29 mouse cellular contexts compared by ENCODE assay signal in genomic region chr14:33231311-33231710, GRCm38 (mm10). TPM values are rescaled to one million over a fixed set of nuclear protein-coding genes. Genes with fewer than 3 reads are reported as not detected.
DNase-seq lines count a peak whose midpoint lies in the region; ATAC-seq and TF ChIP-seq lines count a peak whose summit lies in the region.
"Had no signal": no experiment of that assay in that cellular context is flagged by ENCODE, and none has a peak within 500 bp of the region (broad histone marks: within the 10 kb centered on the region; RNA-seq: fewer than 3 reads in every experiment).

No protein-coding gene starts in this region.

- ATAC-seq in megakaryocyte, adult 5-6 weeks (ENCODE audit: poor library complexity, severe bottlenecking), result no peak
- no peak for ATAC-seq in intestine, postnatal 0 days
- ATAC-seq: forebrain, embryonic 14.5 days; hindbrain, embryonic 16.5 days; lung, postnatal 0 days had no signal

- H3K9me3 ChIP-seq in megakaryocyte, embryonic 14.5 days, result no peaks in the 10 kb centered on the region
- H3K9me3 ChIP-seq in intestine, postnatal 0 days (ENCODE audit: control insufficient read depth), result no peaks in the 10 kb centered on the region
- H3K9me3 ChIP-seq: embryonic facial prominence, embryonic 12.5 days; heart, embryonic 12.5 days; hindbrain, embryonic 10.5 days; liver, embryonic 13.5 days; midbrain, embryonic 12.5 days; stomach, embryonic 15.5 days had no signal

- no peak for TF ChIP-seq POLR2A in bone marrow macrophage, adult 2 months (IDR thresholded peaks at IDR 0.05; ENCODE audit: borderline replicate concordance, low read depth, low read length)

- no peak overlapping the region for H3K9ac ChIP-seq in intestine, postnatal 0 days (ENCODE audit: low read depth, low read length)
- H3K9ac ChIP-seq: embryonic facial prominence, embryonic 12.5 days; heart, embryonic 12.5 days; liver, embryonic 13.5 days; midbrain, embryonic 12.5 days; stomach, embryonic 15.5 days had no signal

- peak; percentile 60 for DNase-seq in splenic B cell, adult 2 months (ENCODE audit: low read depth, low spot score)
- DNase-seq in cerebellum, postnatal 14 days, result no peak
- DNase-seq in ovary, adult 18-20 months (ENCODE audit: low spot score), result no peak
- DNase-seq: adrenal gland, postnatal 10 days; cerebellum, adult 11-12 months; cerebellum, adult 9-11 months; embryo, embryonic 11 days; kidney, postnatal 4 days; layer of hippocampus, postnatal 36 days; left cerebral cortex, postnatal 4 days; liver, embryonic 13.5 days; right cerebral cortex, postnatal 4 days; thymus, postnatal 14 days had no signal

- H3K27me3 ChIP-seq in megakaryocyte, embryonic 14.5 days (replicated peaks), result peaks cover 31% of the 10 kb centered on the region
- H3K27me3 ChIP-seq in splenic B cell, adult 2 months (ENCODE audit: control insufficient read depth, insufficient read depth, low read length, poor library complexity, severe bottlenecking), result no peaks in the 10 kb centered on the region
- H3K27me3 ChIP-seq in intestine, postnatal 0 days (replicated peaks; ENCODE audit: control insufficient read depth, insufficient read depth, low read length), result no peaks in the 10 kb centered on the region
- H3K27me3 ChIP-seq: embryonic facial prominence, embryonic 12.5 days; heart, embryonic 12.5 days; liver, embryonic 13.5 days; midbrain, embryonic 12.5 days; stomach, embryonic 15.5 days had no signal

- peak overlapping the region; percentile 78 for H3K4me3 ChIP-seq in megakaryocyte, embryonic 14.5 days (replicated peaks)
- H3K4me3 ChIP-seq in bone marrow macrophage, adult 2 months (ENCODE audit: insufficient read depth, low read length), result peak overlapping the region; percentile 22
- no peak overlapping the region for H3K4me3 ChIP-seq in macrophage (ENCODE audit: inconsistent target)
- H3K4me3 ChIP-seq in intestine, postnatal 0 days (ENCODE audit: low read depth, low read length), result no peak overlapping the region
- H3K4me3 ChIP-seq: embryonic facial prominence, embryonic 12.5 days; heart, adult 2 months; heart, embryonic 12.5 days; hindbrain, embryonic 10.5 days; liver, embryonic 13.5 days; midbrain, embryonic 12.5 days; stomach, embryonic 15.5 days had no signal

- 55% methylated on average over 3 of the region's 3 CpGs for WGBS in macrophage (ENCODE audit: missing documents)
- 82% methylated on average over 3 of the region's 3 CpGs for whole genome bisulfite sequencing in intestine, postnatal 0 days

- peaks cover 95% of the 10 kb centered on the region for H3K79me2 ChIP-seq in macrophage (ENCODE audit: inconsistent target)

- TF ChIP-seq CTCF in bone marrow macrophage, adult 2 months (IDR thresholded peaks at IDR 0.05; ENCODE audit: low read depth, low read length), result no peak
- no peak for TF ChIP-seq CTCF in intestine, postnatal 0 days (IDR thresholded peaks at IDR 0.05; ENCODE audit: low read depth)

- peak overlapping the region; percentile 86 for H3K27ac ChIP-seq in bone marrow macrophage, adult 2 months (ENCODE audit: insufficient read depth, low read depth, low read length)
- peak overlapping the region; percentile 95 for H3K27ac ChIP-seq in macrophage
- H3K27ac ChIP-seq in intestine, postnatal 0 days (ENCODE audit: low read depth, low read length), result no peak overlapping the region
- H3K27ac ChIP-seq: embryonic facial prominence, embryonic 12.5 days; heart, adult 2 months; hindbrain, embryonic 10.5 days; kidney, postnatal 0 days; liver, embryonic 13.5 days; midbrain, embryonic 12.5 days; stomach, embryonic 15.5 days had no signal

- peaks cover 69% of the 10 kb centered on the region for H3K4me1 ChIP-seq in megakaryocyte, embryonic 14.5 days
- peaks cover 70% of the 10 kb centered on the region for H3K4me1 ChIP-seq in bone marrow macrophage, adult 2 months (ENCODE audit: control insufficient read depth, insufficient read depth, low read length)
- H3K4me1 ChIP-seq in intestine, postnatal 0 days (replicated peaks; ENCODE audit: control insufficient read depth, insufficient read depth, low read length), result no peaks in the 10 kb centered on the region
- H3K4me1 ChIP-seq: embryonic facial prominence, embryonic 12.5 days; liver, embryonic 13.5 days; midbrain, embryonic 12.5 days; stomach, embryonic 15.5 days had no signal

- no peak overlapping the region for H3K4me2 ChIP-seq in intestine, postnatal 0 days (replicated peaks; ENCODE audit: low read depth)
- H3K4me2 ChIP-seq: embryonic facial prominence, embryonic 12.5 days; heart, embryonic 12.5 days; liver, embryonic 13.5 days; midbrain, embryonic 12.5 days; stomach, embryonic 15.5 days had no signal

- no peaks in the 10 kb centered on the region for H3K36me3 ChIP-seq in megakaryocyte, embryonic 14.5 days (replicated peaks; ENCODE audit: low read length)
- H3K36me3 ChIP-seq in macrophage (ENCODE audit: inconsistent target), result no peaks in the 10 kb centered on the region
- no peaks in the 10 kb centered on the region for H3K36me3 ChIP-seq in splenic B cell, adult 2 months (ENCODE audit: control insufficient read depth, insufficient read depth, low read length, poor library complexity, severe bottlenecking)
- no peaks in the 10 kb centered on the region for H3K36me3 ChIP-seq in intestine, postnatal 0 days (ENCODE audit: control insufficient read depth, insufficient read depth)
- H3K36me3 ChIP-seq: embryonic facial prominence, embryonic 12.5 days; G1E; heart, embryonic 12.5 days; hindbrain, embryonic 10.5 days; liver, embryonic 13.5 days; midbrain, embryonic 12.5 days; stomach, embryonic 15.5 days had no signal

RNA-seq across cellular contexts. Expression of gene Arhgap22, which starts 17.5 kb away (rescaled TPM):
- 1.5 and 6.5 TPM in 2 replicates for polyA plus RNA-seq in megakaryocyte, embryonic 14.5 days (2012; ENCODE audit: insufficient read depth, low replicate concordance)
- 0.89 TPM in 1 of 2 replicates, not detected in the other for total RNA-seq in megakaryocyte, adult 5-6 weeks (2015)
- 0.24 and 0.70 TPM in 2 replicates for total RNA-seq in megakaryocyte, adult 5-6 weeks (2017)
- polyA plus RNA-seq in bone marrow macrophage, adult 2 months (2012; ENCODE audit: insufficient read depth, insufficient read length, missing spikeins), result 39.5 and 39.6 TPM in 2 replicates
- 100 to 1,000 TPM in 21 of 26 experiments, 10 to 100 TPM in 5; 39.9 to 474 (median 134) TPM for total RNA-seq in macrophage (2018; cell fraction: chromatin; rRNA removed)
- total RNA-seq in macrophage (2018; cell fraction: cytosol; rRNA removed), result 10 to 100 TPM; 12.0 to 97.5 (median 24.2) TPM
- 100 to 1,000 TPM in 13 of 26 experiments, 10 to 100 TPM in 13; 40.8 to 312 (median 99.3) TPM for total RNA-seq in macrophage (2018; cell fraction: nucleus; rRNA removed)
- 16.5 to 44.1 TPM (median 21.1 TPM) in 3 replicates for polyA plus RNA-seq in macrophage (2018)
- 1.9 and 2.9 TPM in 2 replicates for polyA plus RNA-seq in intestine, postnatal 0 days (2015; fragmentation: Nextera tagmentation; extraction: Ambion mirVana)
- polyA plus RNA-seq: G1E had no signal

RNA-seq across cellular contexts. Expression of gene Wdfy4, which starts 46.0 kb away (rescaled TPM):
- polyA plus RNA-seq in megakaryocyte, embryonic 14.5 days (2012; ENCODE audit: insufficient read depth, low replicate concordance), result 4.5 and 6.3 TPM in 2 replicates
- 37.1 and 44.6 TPM in 2 replicates for total RNA-seq in megakaryocyte, adult 5-6 weeks (2015)
- total RNA-seq in megakaryocyte, adult 5-6 weeks (2017), result 65.9 and 77.6 TPM in 2 replicates
- 39.7 and 40.3 TPM in 2 replicates for polyA plus RNA-seq in bone marrow macrophage, adult 2 months (2012; ENCODE audit: insufficient read depth, insufficient read length, missing spikeins)
- 100 to 1,000 TPM; 165 to 674 (median 443) TPM for total RNA-seq in macrophage (2018; cell fraction: chromatin; rRNA removed)
- 100 to 1,000 TPM in 13 of 26 experiments, 10 to 100 TPM in 13; 60.1 to 136 (median 97.9) TPM for total RNA-seq in macrophage (2018; cell fraction: cytosol; rRNA removed)
- 100 to 1,000 TPM in 25 of 26 experiments, 10 to 100 TPM in 1; 95.7 to 366 (median 196) TPM for total RNA-seq in macrophage (2018; cell fraction: nucleus; rRNA removed)
- polyA plus RNA-seq in macrophage (2018), result 58.1 to 98.0 TPM (median 81.9 TPM) in 3 replicates
- polyA plus RNA-seq in intestine, postnatal 0 days (2015; fragmentation: Nextera tagmentation; extraction: Ambion mirVana), result 0.17 and 0.26 TPM in 2 replicates
- total RNA-seq: G1E had no signal

Comparison
In these comparisons a context has a peak if more than half of its experiments do, and no peak if none do; other contexts are left out.
1. H3K4me3 ChIP-seq: peak in megakaryocyte, embryonic 14.5 days (single experiment) and bone marrow macrophage, adult 2 months (single experiment); none in macrophage (single experiment) and intestine, postnatal 0 days (single experiment).